Mouse (Mus musculus) kidney, postnatal 36 days (tissue): ENCODE data around the gene Pir.

Experiments
- DNase-seq, 2 experiments: peaks; one replicate each; pipeline ENCODE4 v3.0.0; 2021 to 2022; ENCODE audit warnings: mixed read lengths in 2 of 2

The Pir gene

DNA sequence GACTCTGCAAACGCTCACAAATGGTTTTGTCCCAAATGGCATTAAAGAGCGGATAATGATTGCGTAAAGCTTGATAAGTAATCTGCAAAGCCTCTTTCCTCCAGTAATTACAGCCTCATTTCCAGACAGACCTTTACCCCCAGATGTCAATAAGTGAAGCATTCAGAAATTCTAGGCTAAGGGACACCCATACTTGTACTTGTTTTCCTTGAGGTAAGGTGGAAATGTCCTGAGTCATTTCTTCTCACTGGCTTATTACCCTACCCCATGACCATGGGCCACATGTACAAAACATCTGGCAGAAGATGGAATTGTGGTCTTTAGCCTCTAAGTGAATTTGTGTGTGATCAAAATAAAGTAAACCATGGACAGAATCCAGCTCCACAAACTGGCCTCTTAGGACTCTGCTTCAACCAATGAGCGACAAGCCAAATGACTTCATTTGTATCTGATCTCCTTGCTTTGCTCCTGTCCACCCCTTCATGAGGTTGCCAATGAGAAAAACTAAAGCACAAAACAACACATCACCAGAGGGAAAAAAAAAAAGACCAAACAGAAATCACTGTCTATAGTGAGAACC lies 76.3 kb downstream of the Pir start:
- DNase-seq: no peak

DNA sequence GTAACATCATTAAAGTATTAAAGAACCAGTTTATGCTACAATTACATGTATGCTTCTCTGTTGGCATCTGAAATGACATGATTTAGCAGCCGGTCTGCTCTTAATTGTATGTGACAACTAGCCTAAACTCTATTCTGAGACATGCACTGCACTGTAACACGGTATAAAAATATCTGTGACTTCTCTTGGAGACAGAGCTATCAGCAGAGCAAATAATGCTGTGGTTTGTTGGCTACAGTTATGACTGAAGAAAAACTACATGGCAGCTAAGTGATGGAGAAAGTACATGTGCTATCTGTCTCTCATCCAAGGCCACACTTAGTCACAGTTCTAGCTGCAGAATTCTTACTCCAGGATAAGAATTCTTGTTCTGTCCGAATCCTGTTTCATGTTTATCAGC lies 79.8 kb downstream of the Pir start:
- DNase-seq: no peak

DNA sequence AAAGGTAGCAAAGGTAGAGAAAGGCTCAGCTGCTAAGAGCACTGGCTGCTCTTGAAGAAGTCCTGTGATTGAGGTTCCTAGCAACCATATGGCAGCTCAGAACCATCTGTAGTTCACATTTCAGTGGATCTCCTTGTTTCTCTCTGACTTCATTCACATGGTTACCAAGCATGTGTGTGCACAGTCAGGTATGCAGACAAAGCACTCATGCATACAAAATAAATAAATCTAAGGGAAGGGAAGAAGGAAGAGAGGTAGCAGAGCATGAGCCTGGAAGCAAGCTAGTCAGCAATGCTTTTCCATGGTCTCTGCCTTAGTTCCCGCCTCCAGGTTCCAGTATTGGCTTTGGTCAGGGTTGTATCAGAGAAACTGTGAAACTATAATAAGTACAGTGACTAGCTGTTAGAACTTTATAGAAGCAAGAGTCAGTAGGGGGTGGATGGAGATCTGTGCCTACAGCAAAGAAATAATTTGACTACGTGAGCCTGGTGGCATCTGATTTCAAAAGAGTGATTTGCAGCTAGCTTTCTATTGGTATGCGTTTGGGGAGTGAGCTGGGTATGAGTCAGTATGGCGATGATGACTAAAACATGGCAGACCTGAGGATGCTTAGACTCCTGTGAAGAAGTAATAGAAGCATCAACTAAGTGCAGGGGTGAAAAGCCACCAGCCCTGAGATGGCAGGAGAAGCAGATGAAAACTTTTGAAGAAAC lies 96.1 kb downstream of the Pir start:
- DNase-seq: no peak

DNA sequence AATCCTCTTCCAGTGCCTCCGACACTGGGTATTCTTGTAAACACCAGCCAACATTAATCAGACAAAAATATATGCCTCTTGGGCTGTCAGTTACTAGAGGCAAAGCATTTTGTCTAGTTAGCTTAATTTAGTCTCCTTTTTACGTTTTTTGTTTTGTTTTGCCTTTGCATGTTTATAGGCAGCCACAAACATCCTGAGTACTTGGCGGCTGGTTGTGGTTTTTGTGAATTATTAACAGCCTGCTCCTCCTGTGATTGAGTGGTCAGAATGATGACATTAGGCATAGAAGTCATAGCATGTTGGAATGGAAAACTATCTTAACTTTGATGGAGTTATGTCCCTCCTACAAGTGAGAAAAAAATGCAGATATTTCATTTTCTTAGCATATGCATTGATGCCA lies 101.4 kb downstream of the Pir start:
- peak; percentile 16 to 27 for DNase-seq

DNA sequence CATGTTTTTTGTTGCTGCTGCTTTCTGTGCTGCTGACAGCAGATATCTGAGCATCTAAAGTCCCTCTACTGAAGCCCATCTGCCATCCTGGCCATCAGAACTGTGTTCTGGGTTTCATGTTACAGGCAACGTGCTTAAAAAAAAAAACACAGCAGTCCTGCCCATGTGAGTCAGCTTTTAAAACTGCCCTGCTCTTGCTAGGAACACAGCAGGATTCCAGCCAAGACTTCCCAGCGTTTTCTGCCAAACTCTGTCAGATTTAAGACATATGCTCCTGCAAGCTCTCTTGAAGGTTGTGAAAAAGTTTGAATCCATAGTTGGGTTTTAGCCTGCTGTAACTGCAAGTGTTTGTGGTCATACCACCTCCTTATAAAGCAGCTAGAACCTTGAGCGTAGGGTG lies 103.9 kb downstream of the Pir start, which contains the start of gene Vegfd:
TSS of gene Vegfd (plus strand) at position 298 of the 400 bp plus-strand sequence.
- DNase-seq: peak; percentile 30 to 42

DNA sequence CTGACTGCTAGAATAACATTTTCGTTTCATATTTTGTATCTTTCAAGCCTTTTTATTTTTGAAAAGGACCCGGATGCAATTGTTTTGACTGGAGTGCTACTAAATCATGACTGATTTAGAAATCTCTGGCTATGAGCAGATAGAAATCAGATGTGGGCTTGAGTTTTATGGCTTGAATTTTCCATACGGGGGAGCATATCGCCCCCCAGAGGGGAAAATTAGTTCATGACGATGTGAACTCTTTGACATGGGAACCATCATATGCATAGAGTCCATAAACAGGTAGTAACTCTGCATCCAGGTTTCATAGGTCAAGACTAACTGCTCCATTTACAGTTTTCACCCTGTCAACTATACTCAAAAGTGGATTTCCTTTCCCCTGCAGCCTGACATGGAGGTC lies 105.4 kb downstream of the Pir start:
- peak in 1 of 2 experiments; percentile 19 for DNase-seq

DNA sequence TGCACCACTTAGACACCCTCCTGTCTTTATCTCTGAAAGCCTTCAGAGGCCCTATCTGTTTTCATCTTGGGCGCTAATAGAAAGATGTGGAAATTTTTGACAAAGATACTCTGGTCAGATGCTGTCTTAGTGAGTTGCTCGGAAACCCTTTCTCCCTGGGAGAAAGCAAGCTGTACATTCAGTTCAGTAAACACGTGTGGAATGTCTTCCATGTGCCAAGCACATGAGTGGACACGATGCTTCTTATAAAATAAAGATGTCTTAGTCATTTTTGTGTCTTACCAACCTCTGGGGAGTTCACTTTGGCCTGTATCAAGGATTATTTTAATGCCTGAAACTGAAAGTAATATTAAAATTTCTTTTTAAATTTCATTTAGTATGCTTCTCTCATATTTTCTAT lies 110.5 kb downstream of the Pir start:
- DNase-seq: no peak

DNA sequence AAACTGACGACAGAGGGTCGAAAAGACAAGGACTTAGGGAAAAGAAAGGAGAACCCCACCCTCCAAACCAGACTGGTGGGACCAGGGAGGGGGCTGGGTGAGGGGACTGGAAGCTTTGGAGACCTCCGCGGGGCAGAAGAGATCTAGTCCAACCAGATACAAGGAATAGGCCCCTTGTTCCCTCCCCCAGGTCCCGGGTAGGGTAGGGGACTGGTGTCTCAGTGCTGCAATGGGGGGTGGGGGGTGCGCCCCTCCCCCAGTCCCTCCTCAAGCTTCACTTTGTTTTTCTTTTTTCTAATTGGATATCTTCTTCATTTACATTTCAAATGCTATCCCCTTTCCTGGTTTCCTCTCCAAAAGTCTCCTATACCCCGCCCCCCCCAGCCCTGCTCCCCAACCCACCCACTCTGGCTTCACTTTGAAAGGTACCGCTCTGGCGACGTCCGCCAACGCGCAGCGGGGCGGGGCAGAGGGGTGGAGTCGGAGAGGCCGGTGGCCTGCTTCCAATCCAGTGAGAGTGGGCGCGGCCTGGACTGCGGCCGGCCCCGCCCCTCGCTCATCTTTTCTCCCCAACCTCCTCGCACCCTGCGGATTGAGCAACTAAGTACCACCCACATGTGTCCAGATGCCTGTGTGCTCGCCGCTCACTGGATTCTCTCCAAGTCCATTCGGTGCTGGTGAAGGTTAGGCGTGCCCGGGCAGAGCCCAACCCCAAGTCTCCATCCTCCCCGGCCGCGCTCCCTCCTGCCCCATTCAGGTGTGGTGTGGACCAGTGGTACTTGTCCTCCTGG lies 112.6 kb downstream of the Pir start:
- peak; percentile 83 to 87 for DNase-seq

DNA sequence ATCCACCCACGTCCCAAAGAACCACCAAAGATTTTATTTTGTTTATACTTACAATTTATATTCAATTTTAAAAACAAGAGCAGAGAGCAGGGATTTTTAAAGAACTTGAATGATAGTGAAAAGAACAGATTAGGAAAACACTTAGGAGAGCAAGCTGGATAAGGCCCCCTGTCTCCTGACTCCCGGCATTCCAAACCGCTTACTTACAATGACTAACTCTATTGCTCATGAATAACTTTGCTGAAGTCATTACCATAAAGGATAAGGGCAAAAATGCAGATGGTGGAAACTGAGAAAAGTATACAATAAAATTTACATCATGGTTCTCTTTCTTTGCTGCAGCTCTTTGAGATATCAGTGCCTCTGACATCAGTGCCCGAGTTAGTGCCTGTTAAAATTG lies 124.9 kb downstream of the Pir start:
- no peak for DNase-seq

DNA sequence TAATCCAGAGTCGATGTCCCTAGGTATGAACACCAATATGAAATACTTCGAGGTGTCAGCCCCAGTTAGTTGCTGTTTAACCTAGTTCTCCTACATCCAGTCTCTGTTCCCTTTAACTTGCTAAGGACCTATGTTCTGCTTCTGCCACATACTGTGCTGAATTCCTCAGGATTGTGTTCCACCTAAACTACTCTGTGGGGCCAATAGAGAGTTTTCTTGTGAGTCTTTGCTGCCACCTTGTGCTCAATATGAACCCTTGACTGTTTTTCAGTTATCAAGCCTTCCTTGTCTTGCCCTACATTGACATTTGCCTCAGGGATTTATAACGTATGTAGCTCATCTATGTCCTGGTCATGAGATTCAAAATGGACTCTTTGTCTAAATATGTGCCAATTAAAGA lies 129.3 kb downstream of the Pir start:
- DNase-seq: peak in 1 of 2 experiments; percentile 25

DNA sequence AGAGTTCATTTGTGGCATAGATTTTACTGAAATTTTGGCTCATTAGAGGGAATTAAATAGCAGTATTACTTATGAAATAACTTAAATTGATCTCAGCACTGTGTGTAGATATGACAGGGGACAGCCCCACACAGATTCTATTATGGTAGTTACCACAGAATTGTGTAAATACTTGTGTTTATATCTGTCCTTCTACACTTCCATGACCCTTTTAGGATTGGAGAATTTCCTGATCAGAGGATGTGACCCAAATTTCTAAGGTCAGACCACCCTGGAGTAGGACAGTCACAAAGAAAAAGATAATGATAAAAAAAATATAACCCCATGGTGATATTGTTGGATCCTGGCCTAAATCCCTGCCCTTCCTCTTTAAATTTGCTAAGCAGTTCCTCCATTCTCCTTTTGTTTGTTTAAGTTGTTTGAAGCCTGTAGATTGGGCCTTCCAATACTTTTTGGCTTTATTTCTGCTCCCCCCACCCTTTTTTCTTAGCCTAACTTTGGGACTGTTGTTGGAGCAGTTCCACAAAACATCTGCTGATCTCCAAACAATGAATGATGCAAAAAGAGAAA lies 136.0 kb downstream of the Pir start:
- DNase-seq: no peak

DNA sequence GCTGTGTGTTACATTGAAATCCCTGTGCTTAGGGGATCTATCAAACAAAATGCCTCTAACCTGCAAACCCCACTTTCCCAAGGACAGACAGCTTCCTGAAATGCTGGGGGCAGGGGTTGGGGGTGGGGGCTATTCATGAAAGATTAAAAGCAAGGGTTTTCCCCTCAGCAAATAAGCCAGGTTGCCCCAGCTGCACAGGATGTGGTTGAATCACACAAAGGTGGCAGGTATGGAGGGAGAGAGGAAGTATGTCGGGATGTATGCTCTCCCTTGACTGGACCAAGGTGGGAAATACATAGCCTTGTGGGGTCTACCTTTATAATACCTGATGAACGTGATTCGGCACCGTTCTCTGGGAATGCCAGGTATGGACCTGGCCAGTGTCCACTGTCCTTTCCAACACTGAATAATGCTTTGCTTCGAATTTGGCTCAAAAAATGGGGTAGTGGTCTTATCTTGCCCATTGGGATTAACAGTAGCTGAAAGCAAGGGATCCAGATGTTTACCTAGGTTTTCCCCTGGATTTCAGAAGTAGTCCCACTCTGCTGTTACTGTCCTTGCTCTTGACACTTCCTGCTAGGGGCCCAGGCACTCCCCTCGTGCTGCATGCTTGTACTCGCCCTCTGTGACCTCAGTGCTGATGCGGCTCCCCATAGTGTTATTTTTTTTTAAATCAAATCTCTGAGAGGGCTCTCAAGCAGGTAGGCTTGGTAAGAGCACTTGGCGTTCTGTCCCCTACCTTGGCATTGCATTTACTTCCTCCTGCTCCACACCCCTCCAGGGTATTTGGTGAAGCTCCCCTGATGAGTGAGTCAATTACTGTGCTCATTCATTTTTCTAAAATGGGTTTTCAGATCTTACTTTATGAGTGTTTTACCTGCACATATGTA lies 137.2 kb downstream of the Pir start:
- DNase-seq: no peak

DNA sequence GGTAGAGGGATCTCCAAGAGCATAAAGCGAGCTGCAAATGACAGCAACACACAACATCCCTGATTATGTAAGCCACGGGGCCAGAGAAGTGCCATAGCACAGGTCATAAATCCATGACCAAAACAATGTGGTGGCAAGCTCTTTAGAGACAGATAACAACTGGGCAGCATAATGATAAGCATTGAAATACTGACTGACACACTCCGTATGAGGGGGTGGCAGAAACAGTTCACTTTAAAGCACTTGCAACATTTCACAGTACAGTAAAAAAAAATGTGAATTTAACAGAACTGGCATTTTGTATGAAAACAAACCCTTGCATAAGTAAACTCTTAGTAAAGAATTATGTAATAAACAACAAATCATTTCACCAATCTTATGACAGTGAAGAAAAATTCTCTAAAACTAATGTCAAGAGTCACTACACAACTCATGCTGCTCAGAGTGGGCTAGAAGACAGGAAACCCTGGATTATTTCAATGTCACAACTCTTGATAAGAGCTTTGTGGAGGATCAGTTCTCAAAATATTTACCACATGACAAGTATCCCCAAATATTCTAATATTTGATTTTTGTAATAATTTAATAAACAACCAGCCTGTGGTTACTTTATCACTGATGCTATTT lies 139.2 kb downstream of the Pir start:
- DNase-seq: no peak

DNA sequence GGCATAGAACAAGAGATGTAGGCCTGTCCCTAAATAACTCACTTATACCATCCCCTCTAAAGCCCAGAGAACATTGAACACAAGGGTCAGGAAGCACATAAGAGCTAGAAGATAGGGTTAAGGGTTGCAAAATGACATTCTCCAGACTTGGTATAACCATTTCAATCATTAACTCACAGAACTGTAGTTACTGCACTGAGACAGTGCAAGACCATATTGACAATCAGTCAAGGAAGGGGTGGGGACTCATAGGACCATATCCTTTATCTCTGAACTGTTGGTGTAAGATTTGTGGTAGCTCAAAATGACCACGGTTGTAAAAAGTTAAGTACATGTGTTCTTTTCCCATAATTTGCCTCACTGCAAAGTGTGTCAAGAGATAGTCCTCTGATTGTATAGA lies 141.4 kb downstream of the Pir start:
- DNase-seq: no peak

DNA sequence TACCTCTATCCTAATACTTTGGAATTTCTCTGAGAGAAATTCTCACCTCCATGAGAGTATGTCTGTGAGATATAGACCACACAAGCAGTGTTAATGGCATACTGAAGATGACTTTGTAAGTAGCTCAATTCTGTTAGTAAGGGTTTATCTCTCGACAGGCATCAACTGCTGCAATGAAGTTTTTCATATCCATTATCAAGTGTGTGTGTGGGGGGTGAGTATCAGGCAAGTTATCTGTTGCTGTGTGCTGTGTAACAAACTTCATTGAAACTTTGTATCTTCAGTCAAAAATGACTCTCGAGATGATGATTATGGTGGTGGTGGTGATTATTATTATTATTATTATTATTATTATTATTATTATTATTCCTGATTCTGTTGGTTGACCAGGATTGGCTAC lies 147.6 kb downstream of the Pir start:
- no peak for DNase-seq

DNA sequence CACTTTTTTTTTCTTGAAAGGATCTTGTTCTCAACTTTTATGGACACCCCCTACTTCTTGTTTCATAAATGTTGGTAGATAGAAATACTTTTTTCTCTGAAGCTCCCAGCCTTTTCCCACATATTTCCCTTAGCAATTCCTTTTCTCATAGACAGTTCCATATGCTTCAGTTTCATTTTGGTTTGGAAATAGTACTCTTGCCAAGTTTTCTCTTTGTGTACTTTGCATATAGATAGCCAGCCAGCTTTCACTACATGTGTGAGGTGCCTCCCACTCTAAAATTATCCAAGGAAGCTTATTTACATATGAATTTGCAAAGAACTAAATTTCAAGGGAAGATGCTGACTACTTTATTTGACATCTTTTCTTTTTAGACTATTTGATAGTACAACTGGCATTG lies 148.8 kb downstream of the Pir start:
- no peak for DNase-seq

DNA sequence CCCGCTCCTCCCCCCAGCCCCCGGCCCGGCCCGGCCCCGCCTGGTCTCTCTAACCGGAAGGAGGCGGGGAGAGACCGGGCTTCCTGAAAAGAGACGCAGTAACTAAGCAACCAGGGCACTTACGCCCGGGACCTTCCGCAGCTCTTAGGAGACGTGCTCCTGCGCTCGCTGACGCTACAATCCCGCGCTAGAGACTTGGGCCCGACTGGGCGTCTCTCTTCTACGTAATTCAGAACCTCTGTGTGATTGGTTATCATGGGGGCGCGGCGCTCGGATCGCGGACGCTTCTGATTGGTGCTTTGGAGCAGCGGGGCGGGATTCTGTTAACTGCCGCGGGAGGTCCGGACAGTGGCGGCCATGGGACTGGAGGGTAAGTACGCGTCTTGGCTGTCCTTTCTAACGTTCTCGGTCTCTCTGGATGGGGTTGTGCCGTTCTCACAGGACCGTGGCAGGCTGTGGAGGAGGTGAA lies 150.3 kb downstream of the Pir start, which contains the start of gene Piga:
TSS of gene Piga (plus strand) at position 317 of the 469 bp plus-strand sequence.
- DNase-seq: peak; percentile 91 to 96

DNA sequence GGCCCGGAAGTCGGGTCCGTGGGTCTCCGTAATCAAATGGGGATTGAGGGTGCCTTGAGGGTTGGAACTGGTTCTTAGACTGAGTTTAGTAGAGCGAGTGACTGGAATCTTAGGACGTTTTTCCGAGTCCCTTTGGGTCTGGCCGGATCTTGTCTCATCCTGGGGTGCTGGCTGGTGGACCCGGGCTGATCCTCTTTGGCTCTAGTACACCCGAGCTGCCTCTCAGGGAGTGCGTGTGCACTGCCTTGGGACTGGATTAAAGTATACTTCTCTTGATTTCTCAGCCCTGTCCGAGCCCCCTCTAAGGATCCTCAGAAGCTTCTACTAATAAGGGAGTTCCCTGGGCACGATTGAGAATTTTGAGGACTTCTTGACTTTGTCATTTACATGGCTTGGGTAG lies 150.8 kb downstream of the Pir start:
- no peak for DNase-seq

DNA sequence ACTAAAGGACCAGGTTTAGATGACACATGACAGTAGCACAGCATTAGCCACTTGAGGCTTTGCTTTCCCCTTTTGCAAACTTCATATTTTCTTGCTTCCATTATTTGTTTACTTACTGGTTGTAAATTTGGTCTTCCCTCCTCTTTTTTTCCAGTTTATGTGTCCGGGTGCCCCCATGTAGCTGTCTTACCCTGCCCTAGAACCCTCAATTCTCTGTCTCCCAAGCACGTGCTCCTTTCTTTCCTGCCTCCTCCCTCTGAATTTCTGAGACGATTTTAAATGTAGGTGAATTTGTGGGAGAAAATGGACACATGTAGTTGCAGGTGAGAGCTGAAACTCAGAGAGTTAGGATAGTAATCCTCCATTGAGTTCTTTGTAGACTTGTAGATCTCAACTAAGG lies 151.3 kb downstream of the Pir start:
- DNase-seq: no peak
